Mouse (Mus musculus): Measurements from ENCODE around the gene Dyrk3. TPM values are rescaled to one million over a fixed set of nuclear protein-coding genes. Genes with fewer than 3 reads are reported as not detected.

Gene Dyrk3
- 12.4 and 14.8 TPM in 2 replicates for polyA plus RNA-seq (2016; fragmentation: Nextera tagmentation; extraction: Ambion mirVana)

DNA sequence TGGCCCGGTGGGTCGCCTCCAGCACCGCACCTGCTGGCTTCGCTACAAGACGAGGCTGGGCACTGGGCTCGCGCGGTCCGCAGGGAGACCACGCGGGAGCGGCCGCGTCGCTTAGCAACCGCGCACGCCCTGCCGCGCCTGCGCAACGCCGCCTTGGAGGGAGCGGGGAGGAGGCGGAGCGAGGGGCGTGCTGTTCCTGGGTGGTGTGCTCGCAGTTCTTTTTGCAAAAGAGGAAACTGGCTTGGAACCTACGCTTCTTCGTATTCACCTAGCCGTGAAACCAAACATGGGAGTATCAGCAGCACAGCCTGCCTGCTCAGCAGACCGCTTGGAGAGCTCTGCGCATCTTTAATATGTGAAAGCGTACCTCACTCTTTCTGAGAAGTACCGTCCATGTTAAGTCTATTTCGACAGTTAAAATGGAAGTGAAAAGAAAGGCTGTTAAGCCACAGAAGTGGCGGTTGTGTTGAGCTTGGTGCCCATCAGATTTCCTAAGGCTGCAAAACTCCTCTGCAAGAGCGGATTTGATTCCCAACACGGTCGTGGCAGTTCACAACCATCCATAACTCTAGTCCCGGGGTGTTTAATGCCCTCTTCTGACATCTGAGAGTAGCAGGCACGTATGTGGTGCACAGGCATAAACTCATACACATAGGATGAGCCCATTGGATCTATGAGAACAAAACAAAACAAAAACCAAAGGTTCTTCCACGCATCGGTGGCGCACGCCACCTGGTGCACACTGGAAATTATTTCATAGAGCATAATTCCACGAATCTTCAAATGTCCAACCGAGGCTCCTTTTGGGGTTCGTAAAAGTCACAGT, at the start of gene Dyrk3:
TSS of gene Dyrk3 (minus strand) at position 150 of the 826 bp plus-strand sequence.
- Histone ChIP-seq H3K36me3 (no peaks in the 10 kb centered on the region), H3K4me1 (peaks cover 5% of the 10 kb centered on the region), H3K27me3 (replicated peaks) (no peaks in the 10 kb centered on the region), H3K4me2 (replicated peaks) (peak within 1 kb of the TSS; percentile 78), H3K9me3 (no peaks in the 10 kb centered on the region), H3K27ac (peak within 1 kb of the TSS; percentile 82), H3K9ac (peak within 1 kb of the TSS; percentile 81), H3K4me3 (peak within 1 kb of the TSS; percentile 74)
- 7% methylated on average over 49 of the region's 49 CpGs for WGBS
- peak; percentile 98 for ATAC-seq (ENCODE audit: low FRiP score, low read depth)

DNA sequence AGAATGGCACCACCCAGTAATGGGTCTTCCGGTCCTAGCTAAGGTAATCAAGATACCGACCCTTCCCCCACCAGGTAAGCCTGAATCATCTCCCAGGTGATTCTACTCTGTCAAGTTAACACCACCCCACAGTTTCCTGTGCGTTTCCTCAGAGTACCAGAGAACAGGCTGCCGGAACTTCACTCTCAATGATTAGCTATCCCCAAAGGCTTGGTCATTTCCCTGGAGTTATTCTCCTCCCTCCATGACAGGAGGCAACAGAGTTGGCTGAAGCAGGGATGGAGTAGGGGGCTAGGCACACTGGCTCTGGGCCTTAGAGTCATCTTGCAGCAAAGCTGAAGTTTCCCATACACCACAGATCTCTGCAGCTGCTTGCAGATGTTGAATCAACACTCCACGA, 49.7 kb upstream of the Dyrk3 start:
- Histone ChIP-seq H3K9ac (no peak overlapping the region), H3K4me3 (no peak overlapping the region), H3K27ac (no peak overlapping the region), H3K27me3 (replicated peaks) (no peaks in the 10 kb centered on the region), H3K36me3 (no peaks in the 10 kb centered on the region), H3K4me1 (no peaks in the 10 kb centered on the region), H3K9me3 (no peaks in the 10 kb centered on the region), H3K4me2 (replicated peaks) (no peak overlapping the region)
- 91% methylated on average over 5 of the region's 5 CpGs for WGBS
- ATAC-seq (ENCODE audit: low FRiP score, low read depth) = no peak

DNA sequence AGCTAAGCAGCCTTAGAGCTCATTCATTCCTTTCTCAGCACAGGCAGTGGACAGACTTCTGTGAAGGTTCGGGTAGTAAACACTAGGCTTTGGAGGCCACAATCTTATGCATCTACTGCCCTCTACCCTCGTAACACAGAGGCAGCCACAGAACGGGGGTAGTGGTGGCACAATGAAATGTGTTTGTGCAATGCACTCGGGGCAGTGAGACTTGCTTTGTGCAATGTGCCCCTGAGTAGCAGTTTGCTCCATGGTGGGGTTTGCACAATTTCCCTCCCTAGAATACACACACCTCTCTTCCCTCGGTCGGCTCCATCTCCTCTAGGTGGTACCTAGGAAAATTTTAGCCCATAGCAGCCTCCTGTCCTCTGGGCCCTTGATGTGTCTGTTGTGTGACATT, 48.9 kb upstream of the Dyrk3 start:
- ATAC-seq (ENCODE audit: low FRiP score, low read depth) = no peak
- H3K9ac ChIP-seq = no peak overlapping the region
- WGBS = 80% methylated on average over 6 of the region's 6 CpGs
- no peaks in the 10 kb centered on the region for H3K27me3 ChIP-seq (replicated peaks)
- H3K4me2 ChIP-seq (replicated peaks) = no peak overlapping the region
- no peaks in the 10 kb centered on the region for H3K9me3 ChIP-seq
- H3K27ac ChIP-seq = no peak overlapping the region
- H3K4me1 ChIP-seq = no peaks in the 10 kb centered on the region
- H3K36me3 ChIP-seq = no peaks in the 10 kb centered on the region
- no peak overlapping the region for H3K4me3 ChIP-seq

DNA sequence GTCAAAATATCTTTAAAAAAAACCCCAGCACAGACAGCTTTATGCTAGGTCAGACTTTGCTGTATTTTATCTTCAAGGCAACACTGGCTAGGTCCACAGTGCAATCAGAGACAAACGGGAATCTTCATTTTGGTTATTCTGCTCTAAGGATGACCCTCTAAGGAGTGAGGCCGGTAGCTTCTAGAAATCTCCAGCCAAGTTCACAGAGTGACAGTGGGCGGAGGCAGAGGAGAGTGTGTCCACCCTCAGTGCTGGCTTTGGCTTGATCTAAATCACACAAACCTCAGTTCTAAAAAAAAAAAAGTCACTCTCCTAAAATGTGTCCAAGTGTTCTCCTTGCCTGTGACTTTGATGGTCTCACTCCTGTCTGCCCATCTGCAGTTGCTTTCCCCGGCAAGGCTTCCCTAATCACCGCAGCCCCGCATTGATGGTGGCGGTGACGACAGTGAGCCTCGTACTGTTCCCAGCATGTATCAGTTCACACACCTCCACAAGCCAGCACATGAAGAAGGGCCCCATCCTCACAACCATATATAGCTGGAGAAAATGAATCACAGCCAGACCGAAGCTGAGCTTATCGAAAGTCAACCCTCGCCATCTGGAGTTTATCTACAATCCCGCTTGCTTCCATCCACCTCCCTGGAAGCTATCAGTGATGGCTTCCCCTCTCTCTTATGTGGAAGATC, 47.8 kb upstream of the Dyrk3 start:
- no peak for ATAC-seq (ENCODE audit: low FRiP score, low read depth)
- 90% methylated on average over 13 of the region's 13 CpGs for WGBS

DNA sequence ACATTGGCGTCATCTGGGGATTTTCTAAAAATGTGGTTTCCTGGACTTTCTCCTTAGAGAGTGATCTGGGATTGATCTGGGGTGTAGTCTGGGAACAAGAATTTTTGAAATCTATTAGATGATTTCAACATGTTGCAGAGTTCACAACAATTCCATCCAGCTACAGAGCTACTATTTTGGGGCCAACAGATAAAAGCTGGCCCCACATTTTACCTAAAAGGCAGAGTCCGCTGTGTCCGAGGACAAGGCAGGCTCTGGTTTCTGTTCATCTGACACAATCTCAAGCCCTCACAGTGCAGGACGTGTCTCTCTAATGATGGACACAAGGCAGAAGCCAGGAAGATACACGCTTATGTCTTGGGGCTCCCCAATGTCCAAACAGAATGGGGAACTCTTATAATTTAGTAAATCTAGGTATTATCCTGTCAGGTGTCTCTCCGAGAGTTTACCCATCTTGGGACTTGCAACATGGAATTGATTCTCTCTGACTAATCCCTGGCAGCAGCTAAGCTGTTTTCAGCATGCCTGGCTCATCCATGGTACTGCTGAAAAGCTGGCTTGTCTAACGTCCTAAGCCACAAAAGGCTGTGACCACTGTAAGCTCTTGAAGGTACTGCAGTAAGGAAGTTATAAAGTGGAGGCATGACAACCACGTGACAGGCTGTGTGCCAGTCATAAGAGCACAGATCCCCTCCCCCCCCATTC, 47.0 kb upstream of the Dyrk3 start:
- H3K4me1 ChIP-seq = no peaks in the 10 kb centered on the region
- no peaks in the 10 kb centered on the region for H3K9me3 ChIP-seq
- no peak overlapping the region for H3K27ac ChIP-seq
- H3K27me3 ChIP-seq (replicated peaks) = no peaks in the 10 kb centered on the region
- no peak overlapping the region for H3K4me3 ChIP-seq
- no peak overlapping the region for H3K9ac ChIP-seq
- 84% methylated on average over 8 of the region's 8 CpGs for WGBS
- no peak for ATAC-seq (ENCODE audit: low FRiP score, low read depth)
- no peaks in the 10 kb centered on the region for H3K36me3 ChIP-seq
- no peak overlapping the region for H3K4me2 ChIP-seq (replicated peaks)

More for the DNA sequence above, 47.8 kb upstream of the Dyrk3 start:
- H3K4me3 ChIP-seq = no peak overlapping the region
- no peaks in the 10 kb centered on the region for H3K4me1 ChIP-seq
- H3K9me3 ChIP-seq = no peaks in the 10 kb centered on the region
- H3K4me2 ChIP-seq (replicated peaks) = no peak overlapping the region
- H3K36me3 ChIP-seq = no peaks in the 10 kb centered on the region
- no peaks in the 10 kb centered on the region for H3K27me3 ChIP-seq (replicated peaks)
- H3K27ac ChIP-seq = no peak overlapping the region
- no peak overlapping the region for H3K9ac ChIP-seq

DNA sequence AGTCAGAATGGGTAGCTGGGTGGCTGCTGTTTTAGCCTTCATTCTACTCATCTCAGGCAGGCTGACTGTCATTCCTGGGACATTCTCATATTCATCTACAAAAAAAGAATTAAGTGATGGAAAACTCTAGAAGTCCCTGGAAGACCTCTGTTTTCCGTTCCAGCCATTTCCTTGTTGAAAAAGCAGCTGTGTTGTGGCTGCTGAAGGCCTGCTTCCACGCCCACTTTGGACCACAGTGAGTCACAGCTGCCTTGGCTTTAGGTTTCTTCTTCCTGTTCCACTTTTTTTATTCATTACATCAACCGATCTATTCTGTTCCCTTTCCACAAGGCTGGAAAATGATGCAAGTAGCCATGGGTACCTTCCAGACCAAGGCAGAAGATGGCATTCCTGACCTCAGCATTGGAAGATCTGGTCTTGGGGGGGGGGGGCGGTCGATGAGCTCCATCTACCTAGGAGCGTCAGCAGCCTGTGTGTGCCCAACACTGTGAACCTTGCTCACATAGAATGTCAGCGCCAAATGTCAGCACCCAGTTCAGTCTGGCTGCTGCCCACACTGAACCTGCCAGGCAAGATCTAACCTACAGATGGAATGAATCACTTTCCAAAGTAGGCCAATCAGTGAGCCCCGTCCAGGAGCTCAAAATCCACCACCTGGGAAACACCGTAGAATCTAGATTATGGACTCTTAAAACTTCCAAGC, 46.3 kb upstream of the Dyrk3 start:
- Histone ChIP-seq H3K9ac (no peak overlapping the region), H3K27ac (no peak overlapping the region), H3K36me3 (peaks cover 6% of the 10 kb centered on the region; the same call in 1 of the 2 replicates), H3K4me3 (no peak overlapping the region), H3K4me1 (no peaks in the 10 kb centered on the region), H3K9me3 (no peaks in the 10 kb centered on the region), H3K4me2 (replicated peaks) (no peak overlapping the region), H3K27me3 (replicated peaks) (no peaks in the 10 kb centered on the region)
- ATAC-seq (ENCODE audit: low FRiP score, low read depth) = no peak
- 91% methylated on average over 9 of the region's 9 CpGs for WGBS

DNA sequence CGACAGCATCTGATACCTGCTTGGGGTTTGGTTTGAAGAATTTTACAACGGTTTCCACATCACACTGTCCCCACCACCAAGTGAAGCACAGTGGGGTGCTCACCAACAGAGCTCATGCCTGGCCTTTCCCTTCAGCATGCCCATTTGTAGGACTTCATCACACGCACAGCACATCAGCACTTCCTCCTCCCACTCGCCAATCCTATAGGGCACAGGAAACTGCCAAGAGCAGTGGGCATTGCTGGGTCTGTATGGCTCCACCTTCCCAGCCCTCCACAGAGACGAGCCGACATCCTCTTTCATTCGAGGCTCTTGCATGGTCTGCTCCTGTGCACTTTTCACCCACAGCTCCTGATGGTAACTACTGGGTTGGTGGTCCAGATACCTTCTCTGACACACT, 45.1 kb upstream of the Dyrk3 start:
- 90% methylated on average over 7 of the region's 7 CpGs for WGBS
- no peak for ATAC-seq (ENCODE audit: low FRiP score, low read depth)
- H3K4me3 ChIP-seq = no peak overlapping the region
- no peak overlapping the region for H3K4me2 ChIP-seq (replicated peaks)
- H3K27ac ChIP-seq = no peak overlapping the region
- no peaks in the 10 kb centered on the region for H3K4me1 ChIP-seq
- no peaks in the 10 kb centered on the region for H3K9me3 ChIP-seq
- H3K9ac ChIP-seq = no peak overlapping the region
- no peaks in the 10 kb centered on the region for H3K27me3 ChIP-seq (replicated peaks)
- H3K36me3 ChIP-seq = peaks cover 13% of the 10 kb centered on the region; the same call in 1 of the 2 replicates

DNA sequence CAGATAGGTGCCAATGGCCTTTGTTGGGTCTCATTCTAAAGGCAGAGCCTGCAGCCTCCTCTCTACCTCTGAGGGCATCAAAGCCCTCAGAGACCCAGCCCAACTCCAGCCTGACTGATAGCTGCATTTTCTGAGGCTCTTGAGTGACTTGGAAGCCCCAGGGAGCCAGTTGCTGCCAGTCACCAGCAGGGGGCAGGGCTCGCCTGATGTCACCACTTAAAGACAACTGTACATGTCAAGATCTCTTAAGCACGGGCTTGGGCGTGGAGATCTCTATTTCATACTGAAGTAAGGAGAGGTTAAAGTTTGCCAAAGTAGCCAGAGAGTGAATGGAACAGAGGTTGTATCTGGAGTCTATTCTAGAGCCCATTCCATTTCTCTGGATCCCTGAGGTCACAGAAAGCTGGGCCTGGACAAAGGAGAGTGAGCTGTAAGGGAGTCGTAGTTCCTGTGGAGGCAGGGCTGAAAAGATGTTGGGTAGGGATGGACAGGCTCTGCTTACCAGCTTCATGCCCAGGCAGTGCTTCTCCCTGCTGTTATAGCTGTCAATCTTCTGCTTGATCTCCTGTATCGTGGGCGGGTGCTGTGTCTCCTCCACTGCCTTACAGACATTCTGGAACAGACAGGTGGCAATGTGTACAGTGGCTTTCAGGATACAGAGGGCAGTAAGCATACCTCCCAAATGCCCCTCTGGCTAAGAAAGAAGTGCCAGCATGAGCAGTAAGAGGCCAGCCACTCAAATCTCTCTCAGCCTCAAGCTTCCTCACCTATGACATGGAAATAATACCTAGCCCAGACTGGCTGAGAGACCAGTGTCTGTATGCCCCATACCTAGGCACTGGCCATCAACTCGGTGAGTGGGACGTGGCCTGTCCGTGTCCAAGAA, 43.7 kb upstream of the Dyrk3 start:
- Histone ChIP-seq H3K4me3 (no peak overlapping the region), H3K27me3 (replicated peaks) (no peaks in the 10 kb centered on the region), H3K4me2 (replicated peaks) (no peak overlapping the region), H3K9ac (no peak overlapping the region), H3K4me1 (no peaks in the 10 kb centered on the region), H3K27ac (no peak overlapping the region), H3K36me3 (peaks cover 20% of the 10 kb centered on the region), H3K9me3 (no peaks in the 10 kb centered on the region)
- ATAC-seq (ENCODE audit: low FRiP score, low read depth) = peak; percentile 29; the same call in 1 of the 2 replicates
- 75% methylated on average over 9 of the region's 9 CpGs for WGBS

DNA sequence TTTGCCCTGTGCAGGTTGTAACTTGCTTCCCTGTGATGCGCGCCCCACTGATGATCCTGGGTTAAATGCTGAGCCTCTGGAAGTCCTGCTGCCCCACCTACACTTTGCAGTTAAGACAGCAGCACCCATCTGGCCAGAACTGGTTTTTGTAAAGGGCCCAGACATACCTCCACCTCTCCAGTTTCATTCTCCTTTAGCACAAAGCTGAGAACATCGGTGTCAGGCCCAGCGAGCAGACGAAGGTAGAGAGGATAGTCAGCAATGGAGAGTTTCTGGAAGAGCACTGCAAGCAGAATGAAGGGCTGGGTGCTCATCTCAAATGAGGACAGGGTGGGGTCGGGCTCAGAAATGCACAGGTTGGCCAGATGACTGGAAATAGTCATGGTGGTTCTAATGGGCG, 42.2 kb upstream of the Dyrk3 start:
- no peak overlapping the region for H3K4me2 ChIP-seq (replicated peaks)
- no peaks in the 10 kb centered on the region for H3K4me1 ChIP-seq
- no peaks in the 10 kb centered on the region for H3K27me3 ChIP-seq (replicated peaks)
- peaks cover 30% of the 10 kb centered on the region for H3K36me3 ChIP-seq
- 94% methylated on average over 7 of the region's 7 CpGs for WGBS
- H3K9me3 ChIP-seq = no peaks in the 10 kb centered on the region
- H3K27ac ChIP-seq = no peak overlapping the region
- ATAC-seq (ENCODE audit: low FRiP score, low read depth) = no peak
- no peak overlapping the region for H3K4me3 ChIP-seq
- H3K9ac ChIP-seq = no peak overlapping the region

DNA sequence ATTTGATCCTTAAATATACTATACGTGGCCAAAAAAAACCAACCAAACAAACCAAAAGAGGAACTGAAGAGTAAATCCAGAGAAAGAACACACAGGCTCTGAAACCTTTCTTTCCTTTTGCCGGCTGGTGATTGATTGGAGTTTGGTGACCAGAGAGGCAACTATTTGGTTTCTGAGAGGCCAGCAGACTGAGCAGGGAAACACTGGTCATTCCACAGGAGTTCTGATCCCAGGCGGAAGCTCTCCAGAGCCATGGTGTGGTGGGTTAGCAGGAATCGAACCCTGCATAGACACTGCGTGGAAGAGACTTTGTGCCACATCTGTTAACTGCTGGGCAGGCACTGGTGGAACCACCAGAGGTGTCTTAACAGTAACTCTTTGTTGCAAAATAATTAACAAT, 39.9 kb upstream of the Dyrk3 start:
- no peak for ATAC-seq (ENCODE audit: low FRiP score, low read depth)
- Histone ChIP-seq H3K9me3 (no peaks in the 10 kb centered on the region), H3K9ac (no peak overlapping the region), H3K4me2 (replicated peaks) (no peak overlapping the region), H3K27me3 (replicated peaks) (no peaks in the 10 kb centered on the region), H3K27ac (no peak overlapping the region), H3K4me3 (no peak overlapping the region), H3K4me1 (no peaks in the 10 kb centered on the region), H3K36me3 (peaks cover 49% of the 10 kb centered on the region)
- 88% methylated on average over 5 of the region's 5 CpGs for WGBS

DNA sequence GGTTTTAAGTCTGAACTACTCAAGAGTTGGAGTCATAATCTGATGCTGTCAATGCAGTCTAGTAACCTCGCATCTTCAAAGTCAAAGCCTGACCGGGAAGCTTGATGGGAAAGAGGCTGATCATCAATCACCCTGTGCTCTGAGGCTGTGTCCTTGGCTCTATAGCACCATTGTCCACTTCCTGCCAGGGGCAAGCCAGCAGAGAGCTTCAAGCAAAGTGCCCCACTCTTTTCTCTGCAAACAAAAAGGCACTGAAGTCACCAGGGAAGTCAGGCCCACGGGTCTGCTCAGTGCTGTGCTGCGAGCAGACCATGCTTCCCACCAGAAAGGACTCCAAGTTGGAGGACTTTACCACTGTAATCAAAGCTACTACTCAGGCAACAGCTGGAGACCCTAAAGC, 39.1 kb upstream of the Dyrk3 start:
- Histone ChIP-seq H3K36me3 (peaks cover 57% of the 10 kb centered on the region), H3K4me3 (no peak overlapping the region), H3K4me2 (replicated peaks) (no peak overlapping the region), H3K9me3 (no peaks in the 10 kb centered on the region), H3K4me1 (no peaks in the 10 kb centered on the region), H3K9ac (no peak overlapping the region), H3K27ac (no peak overlapping the region), H3K27me3 (replicated peaks) (no peaks in the 10 kb centered on the region)
- WGBS = 50% methylated on average over 4 of the region's 4 CpGs
- no peak for ATAC-seq (ENCODE audit: low FRiP score, low read depth)

Data from neural tube, embryonic 12.5 days (tissue).